Mouse (Mus musculus) brain, adult 2 months (tissue): ENCODE results near the gene Ccr2.
"Not testable (repeated sequence)": the region's sequence is repeated elsewhere in the genome, so short reads cannot be mapped to it uniquely, and the experiment has no call there.

Source experiments
- DNase-seq: peaks from one replicate; pipeline ENCODE4 v3.0.0; 2011; ENCODE audit warnings: low read depth, low spot score

Gene Ccr2

GRCm38 (mm10) chr9:124101723-124102122 is at the start of gene Ccr2:
TSS of gene Ccr2 (plus strand) at chr9:124101950.
- no peak for DNase-seq

- no peak for DNase-seq
Observed at GRCm38 (mm10) chr9:124053532-124053931, 48.2 kb upstream of the Ccr2 start.

GRCm38 (mm10) chr9:124056158-124056709 is 45.5 kb upstream of the Ccr2 start:
- DNase-seq: no peak

- DNase-seq: no peak
Observed at GRCm38 (mm10) chr9:124059660-124060352, 41.9 kb upstream of the Ccr2 start.

- DNase-seq: not testable (repeated sequence)
Observed at GRCm38 (mm10) chr9:124061474-124062432, 40.0 kb upstream of the Ccr2 start.

- DNase-seq: no peak
Observed at GRCm38 (mm10) chr9:124066572-124067103, 35.1 kb upstream of the Ccr2 start.

GRCm38 (mm10) chr9:124068098-124069058 is 33.4 kb upstream of the Ccr2 start:
- DNase-seq: no peak

- peak; percentile 27 for DNase-seq
Observed at GRCm38 (mm10) chr9:124071506-124071905, 30.2 kb upstream of the Ccr2 start.

GRCm38 (mm10) chr9:124079803-124080202 is 21.9 kb upstream of the Ccr2 start:
- no peak for DNase-seq

GRCm38 (mm10) chr9:124080471-124080870 is 21.3 kb upstream of the Ccr2 start:
- DNase-seq: not testable (repeated sequence)

- no peak for DNase-seq
Observed at GRCm38 (mm10) chr9:124090441-124090840, 11.3 kb upstream of the Ccr2 start.

- DNase-seq: no peak
Observed at GRCm38 (mm10) chr9:124099127-124099526, 2.6 kb upstream of the Ccr2 start.

- no peak for DNase-seq
Observed at GRCm38 (mm10) chr9:124100357-124100756, 1.4 kb upstream of the Ccr2 start.

GRCm38 (mm10) chr9:124103199-124103598 is 1.4 kb downstream of the Ccr2 start:
- no peak for DNase-seq

- DNase-seq: no peak
Observed at GRCm38 (mm10) chr9:124105196-124105595, 3.4 kb downstream of the Ccr2 start.

GRCm38 (mm10) chr9:124107232-124107631 is 5.5 kb downstream of the Ccr2 start:
- DNase-seq: no peak

GRCm38 (mm10) chr9:124108356-124109127 is 6.8 kb downstream of the Ccr2 start:
- DNase-seq: no peak

- DNase-seq: no peak
Observed at GRCm38 (mm10) chr9:124111997-124112396, 10.2 kb downstream of the Ccr2 start.

GRCm38 (mm10) chr9:124112591-124113239 is 11.0 kb downstream of the Ccr2 start:
- DNase-seq: no peak

- DNase-seq: no peak
Observed at GRCm38 (mm10) chr9:124113777-124114176, 12.0 kb downstream of the Ccr2 start.
